Mouse (Mus musculus): Measurements from ENCODE around the gene Bcl2l15. TPM values are rescaled to one million over a fixed set of nuclear protein-coding genes. Genes with fewer than 3 reads are reported as not detected.

Gene Bcl2l15
- total RNA-seq, 2 experiments from 2014 or later, result 0.22 to 0.76 TPM

- no peak for ATAC-seq (ENCODE audit: poor library complexity, severe bottlenecking)
Measured at GRCm38 (mm10) chr3:103864200-103864599, 31.8 kb downstream of the Bcl2l15 start.

DNA sequence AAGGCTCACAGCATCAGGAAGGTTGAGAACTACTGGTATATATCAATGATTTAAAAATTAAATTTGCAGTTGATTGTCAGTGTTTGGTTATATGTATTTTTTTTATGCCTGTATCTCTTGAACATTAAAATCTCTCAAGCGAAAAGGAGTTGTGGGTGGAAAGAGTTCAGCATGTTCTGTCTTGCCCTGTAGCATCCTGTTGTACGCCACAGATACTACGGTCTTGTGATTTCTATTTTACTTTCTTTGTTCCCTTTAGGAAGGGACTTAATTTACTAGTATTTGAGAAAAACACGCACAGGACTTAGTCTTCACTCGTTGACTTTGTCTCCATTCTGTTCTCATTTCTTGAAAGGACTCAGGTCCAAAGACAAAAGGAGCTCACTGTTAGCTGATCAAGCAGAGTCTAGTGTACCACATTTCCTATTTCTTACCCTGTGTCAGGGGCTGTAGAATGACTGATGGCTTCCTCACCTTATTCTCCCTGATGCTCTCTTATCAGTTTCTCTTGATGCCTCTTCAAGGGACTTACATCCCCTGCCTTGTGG lies 35.1 kb downstream of the Bcl2l15 start:
- no peak for ATAC-seq (ENCODE audit: poor library complexity, severe bottlenecking)

DNA sequence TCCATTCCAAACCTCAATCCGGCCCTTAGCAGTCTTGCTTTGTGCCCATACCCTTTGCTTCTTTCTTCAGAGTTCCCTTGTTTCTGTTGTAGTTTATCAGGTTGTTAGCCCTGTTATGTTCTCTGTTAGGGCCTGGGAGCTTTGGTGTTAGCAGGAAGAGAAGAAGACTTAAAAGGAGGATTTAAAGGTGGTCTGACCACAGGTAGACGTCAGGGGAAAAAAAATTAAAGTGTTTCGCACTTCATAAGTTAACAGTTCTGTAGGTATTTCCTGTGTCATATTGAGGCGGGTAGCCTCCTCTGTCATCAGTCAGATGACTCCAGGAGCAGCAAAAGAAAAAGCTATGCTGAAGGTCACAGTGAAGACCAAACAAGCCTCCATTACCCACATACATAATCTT lies 35.6 kb downstream of the Bcl2l15 start:
- peak; percentile 37; the same call in 1 of the 2 replicates for ATAC-seq (ENCODE audit: poor library complexity, severe bottlenecking)

DNA sequence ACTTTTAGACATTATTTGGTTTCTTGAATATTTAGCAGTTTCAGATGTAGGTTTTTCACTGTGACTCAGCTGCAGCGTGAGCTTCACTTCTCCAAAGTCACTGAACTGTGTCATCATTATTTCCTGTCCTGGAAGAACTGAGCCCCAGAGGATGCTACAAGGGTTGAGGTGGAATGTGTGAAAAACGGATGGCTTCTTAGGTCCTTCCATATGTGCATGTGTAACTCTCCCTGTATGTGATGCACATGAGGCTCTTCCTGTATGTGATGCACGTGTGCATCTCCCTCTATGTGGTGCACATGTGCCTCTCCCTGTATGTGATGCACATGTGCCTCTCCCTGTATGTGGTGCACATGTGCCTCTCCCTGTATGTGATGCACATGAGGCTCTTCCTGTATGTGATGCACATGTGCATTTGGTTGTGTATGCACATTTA lies 40.3 kb downstream of the Bcl2l15 start:
- peak; percentile 89 for ATAC-seq (ENCODE audit: poor library complexity, severe bottlenecking)

- ATAC-seq (ENCODE audit: poor library complexity, severe bottlenecking), result peak; percentile 66
Measured at GRCm38 (mm10) chr3:103874329-103874728, 41.9 kb downstream of the Bcl2l15 start.

- no peak for ATAC-seq (ENCODE audit: poor library complexity, severe bottlenecking)
Measured at GRCm38 (mm10) chr3:103885946-103886345, 53.5 kb downstream of the Bcl2l15 start.

GRCm38 (mm10) chr3:103887581-103887980 lies 55.2 kb downstream of the Bcl2l15 start:
- peak; percentile 60 for ATAC-seq (ENCODE audit: poor library complexity, severe bottlenecking)

DNA sequence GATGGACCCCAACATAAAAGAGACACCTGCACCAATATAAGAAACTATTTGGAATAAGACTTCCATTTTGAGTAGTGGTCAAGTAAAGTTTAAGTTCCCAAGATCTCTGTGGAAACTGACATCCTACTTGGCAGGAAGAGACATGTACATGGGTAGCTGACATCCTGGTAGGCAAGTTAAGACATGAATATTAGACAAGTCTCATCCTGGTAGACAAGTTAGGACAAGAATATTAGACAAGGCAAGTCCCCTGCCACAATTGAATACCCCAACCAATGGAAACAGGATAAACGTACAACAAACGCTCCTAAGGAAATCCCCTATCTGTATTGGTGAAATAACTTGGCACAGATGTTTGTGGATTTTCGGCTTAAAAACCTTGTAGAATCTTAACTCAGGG lies 61.0 kb downstream of the Bcl2l15 start:
- ATAC-seq (ENCODE audit: poor library complexity, severe bottlenecking), result no peak

Other genes with a start within 250 kb of the Bcl2l15 start
- gene Atg4a-ps, start 186.5 kb upstream of the Bcl2l15 start, total RNA-seq (2015), result 0.11 and 0.13 TPM in 2 replicates
- gene Atg4a-ps, start 186.5 kb upstream of the Bcl2l15 start, total RNA-seq (2017), result 0.33 and 0.92 TPM in 2 replicates
- gene Olfml3, start 94.6 kb upstream of the Bcl2l15 start, total RNA-seq (2015), result 0.25 and 1.3 TPM in 2 replicates
- gene Olfml3, start 94.6 kb upstream of the Bcl2l15 start, total RNA-seq (2017), result 0.57 and 0.59 TPM in 2 replicates
- not detected in 2 replicates for gene Gm10964, start 93.2 kb upstream of the Bcl2l15 start, total RNA-seq (2015)
- gene Gm10964, start 93.2 kb upstream of the Bcl2l15 start, total RNA-seq (2017), result not detected in 2 replicates
- 287 and 324 TPM in 2 replicates for gene Hipk1, start 41.0 kb upstream of the Bcl2l15 start, total RNA-seq (2015)
- gene Hipk1, start 41.0 kb upstream of the Bcl2l15 start, total RNA-seq (2017), result 142 and 182 TPM in 2 replicates
- 33.1 and 37.1 TPM in 2 replicates for gene Dclre1b, start 23.2 kb upstream of the Bcl2l15 start, total RNA-seq (2015)
- 23.4 and 24.5 TPM in 2 replicates for gene Dclre1b, start 23.2 kb upstream of the Bcl2l15 start, total RNA-seq (2017)
- gene Ap4b1, start 23.1 kb upstream of the Bcl2l15 start, total RNA-seq (2015), result 19.2 and 20.2 TPM in 2 replicates
- gene Ap4b1, start 23.1 kb upstream of the Bcl2l15 start, total RNA-seq (2017), result 17.8 TPM in 2 replicates
- 0.32 and 0.45 TPM in 2 replicates for gene Gm43064, start 23.0 kb upstream of the Bcl2l15 start, total RNA-seq (2015)
- not detected in 2 replicates for gene Gm43064, start 23.0 kb upstream of the Bcl2l15 start, total RNA-seq (2017)
- gene Ptpn22, start 27.2 kb downstream of the Bcl2l15 start, total RNA-seq (2015), result 140 and 154 TPM in 2 replicates
- gene Ptpn22, start 27.2 kb downstream of the Bcl2l15 start, total RNA-seq (2017), result 84.6 and 105 TPM in 2 replicates
- gene Rsbn1, start 81.5 kb downstream of the Bcl2l15 start, total RNA-seq (2015), result 24.0 and 31.8 TPM in 2 replicates
- gene Rsbn1, start 81.5 kb downstream of the Bcl2l15 start, total RNA-seq (2017), result 29.1 and 31.1 TPM in 2 replicates
- gene Phtf1, start 135.5 kb downstream of the Bcl2l15 start, total RNA-seq (2015), result 9.8 and 11.3 TPM in 2 replicates
- gene Phtf1, start 135.5 kb downstream of the Bcl2l15 start, total RNA-seq (2017), result 14.7 and 16.3 TPM in 2 replicates